ENCODE assay signal across 9 mouse cellular contexts in genomic region chr10:43830251-43831018, GRCm38 (mm10).
DNase-seq lines count a peak whose midpoint lies in the region; ATAC-seq and TF ChIP-seq lines count a peak whose summit lies in the region.
"Had no signal": no experiment of that assay in that cellular context is flagged by ENCODE, and none has a peak within 500 bp of the region (broad histone marks: within the 10 kb centered on the region; RNA-seq: fewer than 3 reads in every experiment).

No protein-coding gene starts in this region.

- TF ChIP-seq CTCF in kidney, adult 2 months (conservative IDR thresholded peaks at IDR 0.05; ENCODE audit: insufficient read depth, insufficient read length, low read depth, low read length), result no peak
- TF ChIP-seq CTCF in MEL (IDR thresholded peaks at IDR 0.05 in 2 of 3, conservative IDR thresholded peaks at IDR 0.05 in 1 of 3; ENCODE audit: control insufficient read depth in 1 of 3, insufficient read depth in 1 of 3, low read depth in 2 of 3, low read length in 3 of 3, poor library complexity in 1 of 3, severe bottlenecking in 1 of 3), result no peak

- H3K4me1 ChIP-seq in kidney, adult 2 months (ENCODE audit: control insufficient read depth, insufficient read depth, low read length), result no peaks in the 10 kb centered on the region
- peaks cover 7% of the 10 kb centered on the region for H3K4me1 ChIP-seq in kidney, embryonic 15.5 days
- H3K4me1 ChIP-seq in MEL (ENCODE audit: control insufficient read depth in 1 of 2, insufficient read depth in 2 of 2, low read length in 2 of 2), result no peaks in the 10 kb centered on the region; a peak in 2 of 4 replicates
- H3K4me1 ChIP-seq in forebrain, embryonic 11.5 days (replicated peaks; ENCODE audit: control insufficient read depth, insufficient read depth, low read length), result no peaks in the 10 kb centered on the region
- H3K4me1 ChIP-seq: neural tube, embryonic 13.5 days had no signal

- no peaks in the 10 kb centered on the region for H3K79me2 ChIP-seq in MEL (ENCODE audit: control insufficient read depth, insufficient read depth, low read length, poor library complexity)

- peaks cover 9% of the 10 kb centered on the region; the same call in 1 of the 2 replicates for H3K9me3 ChIP-seq in kidney, embryonic 15.5 days (replicated peaks)
- no peaks in the 10 kb centered on the region for H3K9me3 ChIP-seq in MEL (replicated peaks; ENCODE audit: insufficient read depth, low read length)
- H3K9me3 ChIP-seq in forebrain, embryonic 11.5 days (ENCODE audit: control insufficient read depth, low read length), result no peaks in the 10 kb centered on the region
- H3K9me3 ChIP-seq: neural tube, embryonic 13.5 days had no signal

- TF ChIP-seq POLR2A in kidney, adult 2 months (IDR thresholded peaks at IDR 0.05; ENCODE audit: low read depth, low read length), result no peak
- TF ChIP-seq POLR2A in MEL (IDR thresholded peaks at IDR 0.05; ENCODE audit: control insufficient read depth in 1 of 2, insufficient read depth in 1 of 2, low read depth in 1 of 2, low read length in 2 of 2, poor library complexity in 1 of 2), result no peak

- H3K9ac ChIP-seq in kidney, embryonic 15.5 days, result no peak overlapping the region
- no peak overlapping the region for H3K9ac ChIP-seq in MEL (ENCODE audit: control insufficient read depth, low read depth, low read length, poor library complexity, severe bottlenecking)
- H3K9ac ChIP-seq in forebrain, embryonic 11.5 days (ENCODE audit: low read length), result no peak overlapping the region
- H3K9ac ChIP-seq: neural tube, embryonic 13.5 days had no signal

- H3K4me2 ChIP-seq in kidney, embryonic 15.5 days, result no peak overlapping the region
- H3K4me2 ChIP-seq in forebrain, embryonic 11.5 days (ENCODE audit: low read depth, low read length, severe bottlenecking), result no peak overlapping the region
- H3K4me2 ChIP-seq: neural tube, embryonic 13.5 days had no signal

- H3K36me3 ChIP-seq in kidney, adult 2 months (ENCODE audit: control insufficient read depth, insufficient read depth, low read length), result no peaks in the 10 kb centered on the region
- H3K36me3 ChIP-seq in kidney, embryonic 15.5 days, result no peaks in the 10 kb centered on the region
- H3K36me3 ChIP-seq in MEL (ENCODE audit: control insufficient read depth in 1 of 2, insufficient read depth in 2 of 2, low read length in 2 of 2), result no peaks in the 10 kb centered on the region; a peak in 1 of 4 replicates
- no peaks in the 10 kb centered on the region for H3K36me3 ChIP-seq in forebrain, embryonic 11.5 days (ENCODE audit: control insufficient read depth, insufficient read depth, low read length)
- H3K36me3 ChIP-seq: neural tube, embryonic 13.5 days had no signal

- no peaks in the 10 kb centered on the region for H3K27me3 ChIP-seq in kidney, adult 2 months (replicated peaks; ENCODE audit: control insufficient read depth, insufficient read depth, low read length)
- H3K27me3 ChIP-seq in kidney, embryonic 15.5 days, result no peaks in the 10 kb centered on the region
- no peaks in the 10 kb centered on the region; a peak in 1 of 4 replicates for H3K27me3 ChIP-seq in MEL (ENCODE audit: control insufficient read depth in 1 of 2, insufficient read depth in 2 of 2, low read length in 2 of 2)
- no peaks in the 10 kb centered on the region for H3K27me3 ChIP-seq in forebrain, embryonic 11.5 days (ENCODE audit: control insufficient read depth, insufficient read depth, low read length)
- H3K27me3 ChIP-seq: neural tube, embryonic 13.5 days had no signal

- DNase-seq in kidney, adult 2 months, result peak; percentile 19
- peak; percentile 59 to 76 for DNase-seq in B cell, adult 2 months
- peak; percentile 48 for DNase-seq in MEL (ENCODE audit: low read depth, low spot score)
- DNase-seq in cerebellum, adult 11-12 months, result no peak
- no peak for DNase-seq in forebrain, embryonic 11.5 days (ENCODE audit: low spot score)
- DNase-seq: cerebellum, postnatal 25 days had no signal

- TF ChIP-seq EP300 in MEL (IDR thresholded peaks at IDR 0.05; ENCODE audit: low read depth in 1 of 2, low read length in 2 of 2), result no peak

- H3K27ac ChIP-seq in kidney, adult 2 months (ENCODE audit: insufficient read depth, low read depth, low read length), result no peak overlapping the region
- H3K27ac ChIP-seq in kidney, embryonic 15.5 days, result no peak overlapping the region
- no peak overlapping the region for H3K27ac ChIP-seq in MEL (ENCODE audit: control insufficient read depth, low read depth, low read length)
- no peak overlapping the region for H3K27ac ChIP-seq in forebrain, embryonic 11.5 days (ENCODE audit: low read depth, low read length)
- H3K27ac ChIP-seq: neural tube, embryonic 13.5 days had no signal

- ATAC-seq in kidney, embryonic 15.5 days (replicated peaks; ENCODE audit: low FRiP score), result no peak
- peak; percentile 27; the same call in 1 of the 2 replicates for ATAC-seq in neutrophil, adult 5-6 weeks (ENCODE audit: extremely low read depth, insufficient number of reproducible peaks, low FRiP score, poor library complexity, severe bottlenecking)
- no peak for ATAC-seq in forebrain, embryonic 11.5 days (replicated peaks; ENCODE audit: low FRiP score)

- TF ChIP-seq RAD21 in MEL (IDR thresholded peaks at IDR 0.05; ENCODE audit: low read depth, low read length), result no peak

- no peak overlapping the region for H3K4me3 ChIP-seq in kidney, adult 2 months (ENCODE audit: insufficient read depth, low read depth, low read length)
- H3K4me3 ChIP-seq in kidney, embryonic 15.5 days (replicated peaks), result no peak overlapping the region
- H3K4me3 ChIP-seq in MEL (ENCODE audit: control insufficient read depth in 1 of 2, insufficient read depth in 1 of 2, low read depth in 2 of 2, low read length in 2 of 2), result no peak overlapping the region
- H3K4me3 ChIP-seq in forebrain, embryonic 11.5 days (ENCODE audit: low read depth, low read length), result no peak overlapping the region
- H3K4me3 ChIP-seq: neural tube, embryonic 13.5 days had no signal

- 43% methylated on average over 17 of the region's 17 CpGs for WGBS in kidney, adult 2 months
- WGBS in kidney, embryonic 15.5 days, result 43% methylated on average over 17 of the region's 17 CpGs
- WGBS in forebrain, embryonic 11.5 days, result 43% methylated on average over 17 of the region's 17 CpGs

TF ChIP-seq in MEL, 35 proteins besides CTCF, POLR2A, EP300 and RAD21:
- TF ChIP-seq GATA1 (IDR thresholded peaks at IDR 0.05; ENCODE audit: low read depth, low read length) (no peak), HCFC1 (IDR thresholded peaks at IDR 0.05; ENCODE audit: low read depth, low read length) (no peak), POLR2AphosphoS5 (IDR thresholded peaks at IDR 0.05; ENCODE audit: borderline replicate concordance, low read depth, low read length) (no peak), TBP (IDR thresholded peaks at IDR 0.05; ENCODE audit: low read depth, low read length) (no peak), MAFK (IDR thresholded peaks at IDR 0.05; ENCODE audit: borderline replicate concordance, low read depth, low read length) (no peak), ETS1 (IDR thresholded peaks at IDR 0.05; ENCODE audit: low read depth, low read length) (no peak), E2F4 (IDR thresholded peaks at IDR 0.05; ENCODE audit: borderline replicate concordance, low read depth, low read length) (no peak), ZMIZ1 (IDR thresholded peaks at IDR 0.05; ENCODE audit: low read depth, low read length) (no peak), BHLHE40 (IDR thresholded peaks at IDR 0.05; ENCODE audit: borderline replicate concordance, low read depth, low read length) (no peak)

Comparison
In these comparisons a context has a peak if more than half of its experiments do, and no peak if none do; other contexts are left out.
1. DNase-seq: peak in kidney, adult 2 months (single experiment), B cell, adult 2 months (2 of 2) and MEL (single experiment); none in cerebellum, adult 11-12 months (single experiment) and forebrain, embryonic 11.5 days (single experiment).